Mouse (Mus musculus): ENCODE data around the gene Zranb2. TPM values are rescaled to one million over a fixed set of nuclear protein-coding genes. Genes with fewer than 3 reads are reported as not detected.

Zranb2 gene
- polyA plus RNA-seq (2015; fragmentation: Nextera tagmentation; extraction: Ambion mirVana) = 24.6 and 28.4 TPM in 2 replicates

GRCm38 (mm10) chr3:157533964-157534785 is at the start of gene Zranb2:
Gene Zranb2, plus strand, starts transcription at chr3:157534160.
- peak within 1 kb of the TSS; percentile 89 for H3K4me3 ChIP-seq (ENCODE audit: low read depth, low read length)
- H3K27ac ChIP-seq (ENCODE audit: low read depth) = peak within 1 kb of the TSS; percentile 97
- peaks cover 7% of the 10 kb centered on the region for H3K4me1 ChIP-seq (ENCODE audit: insufficient read depth)
- H3K36me3 ChIP-seq (replicated peaks; ENCODE audit: insufficient read depth, low read length) = peaks cover 13% of the 10 kb centered on the region
- peak; percentile 95 for DNase-seq
- peak within 1 kb of the TSS; percentile 79 for H3K4me2 ChIP-seq (ENCODE audit: low read depth, low read length)
- TF ChIP-seq EP300 (IDR thresholded peaks at IDR 0.05; ENCODE audit: low read depth) (no peak; the same call in 1 of the 2 replicates), CTCF (IDR thresholded peaks at IDR 0.05; ENCODE audit: low read depth) (no peak)
- ATAC-seq = peak; percentile 92
- under 1% methylated on average over 84 of the region's 91 CpGs for WGBS (ENCODE audit: insufficient replicate concordance)
- peaks cover 3% of the 10 kb centered on the region; the same call in 1 of the 2 replicates for H3K9me3 ChIP-seq (ENCODE audit: low read length)
- peaks cover 24% of the 10 kb centered on the region for H3K27me3 ChIP-seq (ENCODE audit: insufficient read depth, low read length)
- H3K9ac ChIP-seq (replicated peaks) = peak within 1 kb of the TSS; percentile 91

- H3K4me2 ChIP-seq (ENCODE audit: low read depth, low read length) = no peak overlapping the region
- WGBS (ENCODE audit: insufficient replicate concordance) = 65% methylated on average over 4 of the region's 4 CpGs
- H3K9ac ChIP-seq (replicated peaks) = no peak overlapping the region
- H3K27ac ChIP-seq (ENCODE audit: low read depth) = no peak overlapping the region
- H3K4me3 ChIP-seq (ENCODE audit: low read depth, low read length) = no peak overlapping the region
- DNase-seq (no peak), ATAC-seq (no peak)
- no peaks in the 10 kb centered on the region for H3K27me3 ChIP-seq (ENCODE audit: insufficient read depth, low read length)
- no peaks in the 10 kb centered on the region for H3K4me1 ChIP-seq (ENCODE audit: insufficient read depth)
- H3K36me3 ChIP-seq (replicated peaks; ENCODE audit: insufficient read depth, low read length) = no peaks in the 10 kb centered on the region
- no peaks in the 10 kb centered on the region for H3K9me3 ChIP-seq (ENCODE audit: low read length)
- TF ChIP-seq CTCF (IDR thresholded peaks at IDR 0.05; ENCODE audit: low read depth) (no peak), EP300 (IDR thresholded peaks at IDR 0.05; ENCODE audit: low read depth) (no peak)
These were observed 41.9 kb upstream of the Zranb2 start for GRCm38 (mm10) chr3:157492043-157492442.

- Histone ChIP-seq H3K9ac (replicated peaks) (no peak overlapping the region), H3K4me3 (ENCODE audit: low read depth, low read length) (no peak overlapping the region), H3K4me2 (ENCODE audit: low read depth, low read length) (no peak overlapping the region), H3K36me3 (replicated peaks; ENCODE audit: insufficient read depth, low read length) (no peaks in the 10 kb centered on the region), H3K27ac (ENCODE audit: low read depth) (no peak overlapping the region), H3K9me3 (ENCODE audit: low read length) (no peaks in the 10 kb centered on the region), H3K4me1 (ENCODE audit: insufficient read depth) (no peaks in the 10 kb centered on the region), H3K27me3 (ENCODE audit: insufficient read depth, low read length) (no peaks in the 10 kb centered on the region)
- ATAC-seq = no peak
- no peak for DNase-seq
- 63% methylated on average over 1 of the region's 1 CpGs for WGBS (ENCODE audit: insufficient replicate concordance)
- TF ChIP-seq CTCF (IDR thresholded peaks at IDR 0.05; ENCODE audit: low read depth) (no peak), EP300 (IDR thresholded peaks at IDR 0.05; ENCODE audit: low read depth) (no peak)
These were observed 31.7 kb upstream of the Zranb2 start for GRCm38 (mm10) chr3:157502216-157502615.

DNA sequence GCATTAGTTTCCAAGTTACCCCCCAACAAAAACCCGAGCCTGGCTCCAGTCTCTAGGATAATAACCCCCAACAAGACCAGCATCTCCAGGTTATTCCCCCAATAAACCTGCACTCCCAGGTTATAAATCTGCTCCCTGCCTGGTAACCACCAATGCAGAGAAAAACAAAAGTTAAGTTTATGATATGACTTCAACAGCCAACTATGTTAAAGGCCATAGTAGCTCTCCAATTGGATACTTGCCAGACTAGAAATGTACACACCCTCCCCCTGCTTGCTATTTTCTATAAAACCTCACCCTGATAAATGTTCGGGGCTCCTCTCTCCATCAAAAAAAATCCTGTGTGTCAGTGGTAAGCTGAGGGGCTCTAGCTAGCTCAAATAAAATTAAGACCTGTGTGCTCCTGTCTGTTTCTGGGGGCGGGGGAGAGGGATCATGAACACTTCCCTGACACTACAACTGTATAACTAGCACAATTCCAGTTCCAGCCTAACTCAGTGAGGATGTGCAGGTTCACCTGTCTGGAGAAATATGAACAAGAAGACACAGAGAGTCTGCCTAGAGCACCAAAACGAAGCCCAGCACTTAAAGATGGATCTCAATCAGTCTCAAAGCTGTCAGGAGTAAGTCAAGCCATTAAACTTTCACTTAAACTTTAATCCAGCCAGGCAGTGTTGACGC is 19.7 kb upstream of the Zranb2 start:
- H3K27ac ChIP-seq (ENCODE audit: low read depth) = no peak overlapping the region
- H3K36me3 ChIP-seq (replicated peaks; ENCODE audit: insufficient read depth, low read length) = no peaks in the 10 kb centered on the region
- no peaks in the 10 kb centered on the region for H3K4me1 ChIP-seq (ENCODE audit: insufficient read depth)
- H3K4me2 ChIP-seq (ENCODE audit: low read depth, low read length) = no peak overlapping the region
- DNase-seq (no peak), ATAC-seq (no peak)
- H3K9me3 ChIP-seq (ENCODE audit: low read length) = no peaks in the 10 kb centered on the region
- no peaks in the 10 kb centered on the region for H3K27me3 ChIP-seq (ENCODE audit: insufficient read depth, low read length)
- no peak overlapping the region for H3K4me3 ChIP-seq (ENCODE audit: low read depth, low read length)
- 61% methylated on average over 5 of the region's 5 CpGs for WGBS (ENCODE audit: insufficient replicate concordance)
- TF ChIP-seq EP300 (IDR thresholded peaks at IDR 0.05; ENCODE audit: low read depth) (no peak), CTCF (IDR thresholded peaks at IDR 0.05; ENCODE audit: low read depth) (no peak)
- no peak overlapping the region for H3K9ac ChIP-seq (replicated peaks)

DNA sequence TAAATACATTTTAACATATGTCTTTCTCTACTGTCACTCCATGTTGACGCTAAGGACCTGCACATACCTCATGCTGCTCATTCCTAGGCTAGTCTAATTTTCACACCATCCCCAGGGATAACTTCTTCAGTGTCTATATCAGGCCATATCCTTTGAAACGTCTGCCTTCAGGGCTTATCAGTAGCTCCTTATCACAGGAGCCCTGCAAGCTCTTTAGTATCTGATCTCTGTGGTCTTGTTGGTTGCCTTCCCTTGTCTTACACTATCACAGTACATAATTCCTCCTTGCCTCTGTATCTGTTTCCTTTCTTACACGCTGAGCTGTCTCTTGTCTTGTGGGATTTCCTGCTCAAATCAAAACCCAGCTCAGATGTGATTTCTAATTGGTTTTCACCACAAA is 17.5 kb upstream of the Zranb2 start:
- Histone ChIP-seq H3K4me2 (ENCODE audit: low read depth, low read length) (no peak overlapping the region), H3K4me1 (ENCODE audit: insufficient read depth) (no peaks in the 10 kb centered on the region), H3K36me3 (replicated peaks; ENCODE audit: insufficient read depth, low read length) (no peaks in the 10 kb centered on the region), H3K4me3 (ENCODE audit: low read depth, low read length) (no peak overlapping the region), H3K9ac (replicated peaks) (no peak overlapping the region), H3K27ac (ENCODE audit: low read depth) (no peak overlapping the region), H3K27me3 (ENCODE audit: insufficient read depth, low read length) (0 out of 2 replicates have a peak, but pooled peaks cover 1% of the 10 kb centered on the region), H3K9me3 (ENCODE audit: low read length) (no peaks in the 10 kb centered on the region)
- no peak for ATAC-seq
- TF ChIP-seq CTCF (IDR thresholded peaks at IDR 0.05; ENCODE audit: low read depth) = no peak
- TF ChIP-seq EP300 (IDR thresholded peaks at IDR 0.05; ENCODE audit: low read depth) = no peak
- DNase-seq = no peak
- 27% methylated on average over 3 of the region's 3 CpGs for WGBS (ENCODE audit: insufficient replicate concordance)

- 0 out of 2 replicates have a peak, but pooled peaks cover 3% of the 10 kb centered on the region for H3K27me3 ChIP-seq (ENCODE audit: insufficient read depth, low read length)
These were observed 16.0 kb upstream of the Zranb2 start for GRCm38 (mm10) chr3:157517992-157518391.

More at GRCm38 (mm10) chr3:157517992-157518391, 16.0 kb upstream of the Zranb2 start:
- ATAC-seq (peak; percentile 36; the same call in 1 of the 2 replicates), DNase-seq (no peak)
- H3K27ac ChIP-seq (ENCODE audit: low read depth) = no peak overlapping the region
- H3K4me1 ChIP-seq (ENCODE audit: insufficient read depth) = no peaks in the 10 kb centered on the region
- H3K4me3 ChIP-seq (ENCODE audit: low read depth, low read length) = no peak overlapping the region
- 27% methylated on average over 2 of the region's 2 CpGs for WGBS (ENCODE audit: insufficient replicate concordance)
- TF ChIP-seq EP300 (IDR thresholded peaks at IDR 0.05; ENCODE audit: low read depth) = no peak
- no peak for TF ChIP-seq CTCF (IDR thresholded peaks at IDR 0.05; ENCODE audit: low read depth)
- no peaks in the 10 kb centered on the region for H3K36me3 ChIP-seq (replicated peaks; ENCODE audit: insufficient read depth, low read length)
- H3K9me3 ChIP-seq (ENCODE audit: low read length) = no peaks in the 10 kb centered on the region
- H3K9ac ChIP-seq (replicated peaks) = no peak overlapping the region
- no peak overlapping the region for H3K4me2 ChIP-seq (ENCODE audit: low read depth, low read length)
